8 mouse cellular contexts compared by ENCODE assay signal in the genomic region with DNA sequence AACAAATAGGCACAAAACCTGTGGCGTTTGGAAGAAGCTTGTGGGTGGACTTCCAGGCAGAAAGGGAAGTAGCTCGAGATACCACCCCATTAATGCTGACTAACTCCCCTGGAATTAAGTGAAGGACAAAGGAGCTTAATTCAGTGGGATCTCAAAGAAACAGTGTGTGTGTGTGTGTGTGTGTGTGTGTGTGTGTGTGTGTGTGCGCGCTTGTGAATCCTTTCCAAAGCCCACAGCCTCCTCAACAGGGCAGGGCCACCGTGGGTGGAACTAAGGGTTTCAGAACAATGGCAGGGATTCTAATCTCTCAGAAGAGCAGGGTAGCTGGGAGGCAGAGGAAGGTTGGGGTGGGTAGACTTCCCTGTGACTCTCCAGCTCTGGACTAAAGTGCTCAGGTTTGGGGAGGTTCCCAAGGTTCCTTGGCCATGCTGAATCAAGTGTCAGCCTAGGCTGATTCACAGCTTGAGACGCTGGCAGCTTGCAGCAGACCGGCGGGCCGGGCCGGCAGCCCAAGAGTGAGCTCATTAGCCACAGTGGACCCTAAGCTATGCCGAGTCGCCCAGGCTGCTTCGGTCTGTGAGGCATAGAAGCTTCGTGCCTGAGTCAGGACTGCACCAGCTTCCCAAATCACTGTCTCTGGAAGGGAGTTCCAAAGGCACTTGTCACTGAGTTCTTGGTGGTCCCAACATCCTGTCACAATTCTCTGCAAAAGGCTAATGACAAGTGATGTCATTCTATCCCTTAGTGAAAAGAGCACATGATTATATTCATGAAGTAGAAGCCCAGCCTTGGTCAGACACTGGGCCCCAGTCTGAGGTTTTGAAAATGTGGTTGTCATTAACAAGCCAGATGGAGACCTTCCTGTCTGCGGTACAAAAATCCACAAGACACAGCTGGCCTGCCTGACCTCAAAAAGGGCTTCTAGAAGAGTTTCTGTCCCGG. TPM values are rescaled to one million over a fixed set of nuclear protein-coding genes. Genes with fewer than 3 reads are reported as not detected.
A peak's percentile ranks its signal among the peaks of the same experiment; 100 is the strongest.
DNase-seq lines count a peak whose midpoint lies in the region; ATAC-seq and TF ChIP-seq lines count a peak whose summit lies in the region.

No protein-coding gene starts in this region.

- intact Hi-C loops in gastrocnemius, adult 2 months (cut with DNase I): loop anchor here (5.0 kb wide), 1 partner anchor 60 kb away; a partner anchor contains a TSS

- DNase-seq in hindbrain, embryonic 11.5 days (ENCODE audit: low spot score): peak; percentile 52
- no peak for DNase-seq in hindbrain, embryonic 14.5 days (ENCODE audit: low spot score)
- peak; percentile 71 for DNase-seq in cerebellum, adult 9-11 months
- peak; percentile 88 for DNase-seq in gastrocnemius, adult 2 months
- DNase-seq in hindlimb bud, embryonic 11.5 days (ENCODE audit: extremely low spot score, low read depth, low spot score): peak; percentile 50
- no peak for DNase-seq in thymus, adult 18-20 months
- no peak for DNase-seq in kidney, postnatal 25 days

- no peak for TF ChIP-seq CTCF in gastrocnemius, adult 2 months (IDR thresholded peaks at IDR 0.05)

- peak; percentile 56; the same call in 1 of the 2 replicates for ATAC-seq in hindbrain, embryonic 11.5 days (ENCODE audit: low FRiP score)
- no peak for ATAC-seq in hindbrain, embryonic 14.5 days (ENCODE audit: low FRiP score)
- ATAC-seq in megakaryocyte-erythroid progenitor cell, adult 5-6 weeks (replicated peaks; ENCODE audit: low FRiP score, low TSS enrichment, poor library complexity, severe bottlenecking): no peak

- no peaks in the 10 kb centered on the region for H3K27me3 ChIP-seq in hindbrain, embryonic 11.5 days (ENCODE audit: control insufficient read depth, insufficient read depth, low read length)
- no peaks in the 10 kb centered on the region; the same call in 1 of the 2 replicates for H3K27me3 ChIP-seq in hindbrain, embryonic 14.5 days (ENCODE audit: control insufficient read depth, insufficient read depth, low read length)

- no peaks in the 10 kb centered on the region; the same call in 1 of the 2 replicates for H3K4me1 ChIP-seq in hindbrain, embryonic 11.5 days (replicated peaks; ENCODE audit: control insufficient read depth, insufficient read depth, low read length)
- H3K4me1 ChIP-seq in hindbrain, embryonic 14.5 days (replicated peaks; ENCODE audit: control insufficient read depth, insufficient read depth, low read length): no peaks in the 10 kb centered on the region; the same call in 1 of the 2 replicates

- H3K27ac ChIP-seq in hindbrain, embryonic 11.5 days (ENCODE audit: low read depth, low read length): no peak overlapping the region
- no peak overlapping the region for H3K27ac ChIP-seq in hindbrain, embryonic 14.5 days
- peak overlapping the region; percentile 72 for H3K27ac ChIP-seq in gastrocnemius, adult 2 months

- no peak overlapping the region for H3K9ac ChIP-seq in hindbrain, embryonic 11.5 days (ENCODE audit: low read depth, low read length)
- no peak overlapping the region for H3K9ac ChIP-seq in hindbrain, embryonic 14.5 days

- H3K4me2 ChIP-seq in hindbrain, embryonic 11.5 days (replicated peaks; ENCODE audit: low read depth, low read length): no peak overlapping the region
- no peak overlapping the region for H3K4me2 ChIP-seq in hindbrain, embryonic 14.5 days (replicated peaks)

- WGBS in hindbrain, embryonic 11.5 days: 23% methylated on average over 16 of the region's 16 CpGs
- 32% methylated on average over 16 of the region's 16 CpGs for WGBS in hindbrain, embryonic 14.5 days

- no peaks in the 10 kb centered on the region for H3K9me3 ChIP-seq in hindbrain, embryonic 11.5 days (ENCODE audit: control insufficient read depth, low read length)
- no peaks in the 10 kb centered on the region for H3K9me3 ChIP-seq in hindbrain, embryonic 14.5 days (ENCODE audit: control insufficient read depth, low read length)

- H3K36me3 ChIP-seq in hindbrain, embryonic 11.5 days (ENCODE audit: control insufficient read depth, insufficient read depth, low read length): no peaks in the 10 kb centered on the region
- no peaks in the 10 kb centered on the region for H3K36me3 ChIP-seq in hindbrain, embryonic 14.5 days (replicated peaks; ENCODE audit: control insufficient read depth, insufficient read depth)

- H3K4me3 ChIP-seq in hindbrain, embryonic 11.5 days (ENCODE audit: low read depth, low read length): no peak overlapping the region
- H3K4me3 ChIP-seq in hindbrain, embryonic 14.5 days (replicated peaks; ENCODE audit: low read length): no peak overlapping the region
- H3K4me3 ChIP-seq in gastrocnemius, adult 2 months: no peak overlapping the region

RNA-seq across cellular contexts. Expression of a gene that starts 59.6 kb away (rescaled TPM):
- 6.8 and 7.7 TPM in 2 replicates for polyA plus RNA-seq in hindbrain, embryonic 11.5 days (2014; fragmentation: Nextera tagmentation; extraction: Ambion mirVana)
- 16.9 and 17.7 TPM in 2 replicates for polyA plus RNA-seq in hindbrain, embryonic 14.5 days (2014; fragmentation: Nextera tagmentation; extraction: Ambion mirVana)
- 10 to 100 TPM; 17.6 to 39.4 TPM for total RNA-seq in gastrocnemius, adult 2 months (2021)
- 10.7 and 28.0 TPM in 2 replicates for total RNA-seq in megakaryocyte-erythroid progenitor cell, adult 5-6 weeks (2014; fragmentation: Nextera tagmentation)
- total RNA-seq in megakaryocyte-erythroid progenitor cell, adult 5-6 weeks (2017): 7.5 and 8.2 TPM in 2 replicates

Comparison
In these comparisons a context has a peak if more than half of its experiments do, and no peak if none do; other contexts are left out.
1. DNase-seq: peak in hindbrain, embryonic 11.5 days (single experiment), cerebellum, adult 9-11 months (single experiment), gastrocnemius, adult 2 months (single experiment) and hindlimb bud, embryonic 11.5 days (single experiment); none in hindbrain, embryonic 14.5 days (single experiment), thymus, adult 18-20 months (0 of 2) and kidney, postnatal 25 days (0 of 2).